Mouse (Mus musculus) CH12F3 (cell line): ENCODE measurements around the gene Mafk.

Source experiments
- in situ Hi-C: fragments of 300-500 bp; cut with MboI; formaldehyde crosslinking; loops from 2 replicates; pipeline ENCODE4 v1.14.3; 2020; ENCODE audit warnings: low sequenced_read_pairs

Gene Mafk

DNA sequence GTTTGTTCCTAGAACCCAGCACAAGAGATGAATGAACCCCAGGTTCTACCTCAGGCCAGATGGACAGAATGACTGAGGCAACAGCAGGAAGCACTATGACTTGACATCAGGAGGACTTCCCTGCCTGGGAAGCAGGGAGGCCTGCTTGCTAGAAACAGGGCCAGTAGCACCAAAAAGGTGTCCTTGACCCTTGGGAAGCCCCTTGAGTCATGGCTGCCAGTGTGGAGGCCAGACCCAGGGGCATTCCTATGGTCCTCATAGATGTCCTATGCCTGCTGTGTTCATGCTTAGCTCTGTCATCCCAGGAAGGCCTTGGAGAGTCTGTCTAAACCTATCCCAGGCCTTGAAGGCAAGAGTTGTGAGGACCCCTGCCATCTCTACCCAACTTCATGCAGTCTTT is 25.1 kb downstream of the Mafk start:
- in situ Hi-C loops = no loop called here

DNA sequence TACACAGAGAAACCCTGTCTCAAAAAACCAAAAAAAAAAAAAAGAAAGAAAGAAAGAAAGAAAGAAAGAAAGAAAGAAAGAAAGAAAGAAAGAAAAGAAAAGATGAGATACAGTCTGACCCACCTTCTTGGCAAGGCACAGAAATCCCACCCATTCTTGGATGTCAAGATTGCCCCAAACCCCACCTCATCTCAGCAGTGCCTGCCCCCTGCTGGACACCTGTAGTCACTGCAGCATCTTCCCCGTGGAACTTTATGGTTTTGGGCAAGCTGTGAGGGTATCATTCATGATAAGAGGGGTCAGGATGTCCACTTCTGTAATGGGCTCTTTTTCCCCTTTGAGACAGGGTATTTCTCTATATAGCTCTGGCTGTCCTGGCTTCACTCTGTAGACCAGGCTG is 26.0 kb downstream of the Mafk start:
- in situ Hi-C loops = no loop called here

DNA sequence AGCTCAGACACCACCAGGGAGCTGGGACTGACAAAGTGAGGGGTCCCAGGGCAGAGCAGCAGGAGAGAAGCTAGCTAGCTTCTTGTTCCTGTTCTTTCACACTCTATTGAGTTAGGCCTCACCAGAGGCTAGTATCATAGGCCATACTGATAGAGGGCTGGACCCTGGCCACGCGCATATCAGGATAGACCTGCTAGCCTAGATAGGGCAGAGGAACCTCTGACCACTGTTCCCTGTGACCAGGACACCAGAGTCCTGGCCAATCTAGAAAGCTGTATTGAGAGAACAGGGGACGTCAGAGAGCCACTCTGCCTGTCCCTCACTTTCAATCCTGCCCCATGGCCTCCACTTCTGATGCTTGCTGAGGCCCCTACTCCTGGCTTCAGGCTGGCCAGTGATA is 26.7 kb downstream of the Mafk start:
- in situ Hi-C loops = no loop called here

DNA sequence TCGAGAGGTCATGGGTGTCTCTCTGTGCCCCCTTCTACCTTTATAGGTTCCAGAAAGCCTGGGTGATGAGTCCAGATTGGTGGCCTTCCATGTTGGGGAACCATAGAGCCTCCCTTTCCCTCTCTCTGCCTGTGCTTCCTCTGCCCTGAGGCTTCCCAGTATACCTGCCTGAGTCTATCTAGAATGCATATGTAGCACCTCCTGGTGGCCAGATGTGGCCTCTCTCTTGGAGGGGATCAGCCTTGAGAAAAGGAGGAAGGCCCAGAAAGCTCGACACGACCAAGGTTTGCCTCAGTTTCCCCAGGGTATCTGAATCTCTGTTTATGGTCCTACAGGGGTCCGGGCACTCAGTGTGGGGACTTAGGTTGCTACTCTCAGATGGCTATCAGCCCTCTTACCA is 27.5 kb downstream of the Mafk start:
- in situ Hi-C loops = no loop called here

DNA sequence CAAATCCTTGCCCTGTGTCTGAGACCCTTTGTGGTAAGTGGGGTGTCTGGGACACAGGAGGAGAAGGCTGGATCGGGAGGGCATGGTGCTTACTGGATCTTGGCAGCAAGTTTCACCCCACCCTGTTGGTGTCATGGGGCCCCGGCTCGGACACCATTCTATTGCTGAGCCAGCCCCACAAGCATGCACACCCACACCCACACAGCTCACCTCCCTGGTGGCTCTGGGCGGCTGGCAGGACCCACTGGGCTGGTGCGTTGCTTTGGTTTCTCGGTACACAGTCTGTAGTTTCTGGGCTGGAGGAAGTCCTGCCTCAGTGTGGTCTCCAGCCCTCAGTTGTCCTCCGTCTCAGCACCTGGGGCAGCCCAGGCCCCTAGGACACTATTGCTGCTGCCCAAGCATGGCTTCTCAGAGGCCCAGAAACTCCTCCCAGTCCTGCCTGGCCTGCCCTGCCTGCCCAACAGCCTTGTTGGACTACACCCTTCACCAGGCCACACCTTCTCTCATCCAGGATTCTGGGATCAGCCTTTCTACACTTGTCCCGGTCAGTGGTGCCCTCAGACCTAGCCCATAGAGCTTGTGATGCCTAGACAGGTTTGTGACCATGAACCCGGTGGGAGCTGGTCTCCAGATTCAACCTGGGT is 28.3 kb downstream of the Mafk start, which contains the start of gene Tmem184a:
Gene Tmem184a, minus strand, starts transcription at position 380 of the 644 bp plus-strand sequence.
- in situ Hi-C loops = no loop called here

DNA sequence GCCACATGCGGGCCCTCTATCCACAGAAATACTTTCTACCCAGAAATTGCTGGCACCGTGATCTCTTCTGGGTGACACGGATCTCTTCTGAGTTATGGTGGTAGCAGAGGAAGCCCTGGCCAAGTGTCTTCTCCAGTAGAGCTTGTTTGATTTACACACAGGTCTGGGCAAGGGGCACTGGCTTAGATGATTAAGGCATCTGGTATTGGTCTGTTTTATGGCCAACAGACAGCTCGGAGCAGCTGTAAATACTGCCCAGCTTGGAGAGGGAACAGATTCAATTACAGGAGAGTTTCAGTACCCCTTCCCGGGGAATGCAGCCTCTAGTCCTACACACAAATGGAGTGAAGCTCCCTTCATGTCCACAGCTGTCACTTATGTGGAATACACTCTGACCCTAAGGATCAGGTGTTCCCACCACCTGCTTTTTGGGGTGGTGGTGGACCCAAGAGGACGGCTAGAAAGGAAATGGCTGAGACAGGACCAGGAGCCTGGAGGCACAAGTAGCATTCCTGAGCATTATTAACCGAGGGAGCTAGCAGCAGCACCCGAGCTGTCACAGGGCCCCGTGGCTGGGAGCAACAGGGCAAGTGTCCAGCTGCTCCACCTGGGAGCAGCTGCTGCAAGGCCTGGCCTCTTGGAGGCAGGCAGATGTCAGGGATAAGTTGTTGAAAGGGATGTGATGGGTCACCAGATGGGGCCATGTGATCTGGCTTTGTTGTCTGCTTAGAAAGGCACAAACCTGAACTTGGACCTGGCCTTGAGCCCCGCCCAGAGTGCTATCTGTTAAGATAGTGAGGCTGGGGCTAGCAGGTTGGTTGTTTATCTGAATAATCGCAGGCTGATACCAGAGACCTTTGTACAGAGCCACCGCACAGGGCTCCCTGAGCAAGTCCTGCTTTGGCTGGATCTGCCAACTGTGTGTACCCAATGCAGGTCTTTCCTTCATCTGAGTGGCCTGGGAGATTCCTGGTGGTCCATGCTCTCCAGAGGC is 30.4 kb downstream of the Mafk start:
- in situ Hi-C loops = no loop called here

DNA sequence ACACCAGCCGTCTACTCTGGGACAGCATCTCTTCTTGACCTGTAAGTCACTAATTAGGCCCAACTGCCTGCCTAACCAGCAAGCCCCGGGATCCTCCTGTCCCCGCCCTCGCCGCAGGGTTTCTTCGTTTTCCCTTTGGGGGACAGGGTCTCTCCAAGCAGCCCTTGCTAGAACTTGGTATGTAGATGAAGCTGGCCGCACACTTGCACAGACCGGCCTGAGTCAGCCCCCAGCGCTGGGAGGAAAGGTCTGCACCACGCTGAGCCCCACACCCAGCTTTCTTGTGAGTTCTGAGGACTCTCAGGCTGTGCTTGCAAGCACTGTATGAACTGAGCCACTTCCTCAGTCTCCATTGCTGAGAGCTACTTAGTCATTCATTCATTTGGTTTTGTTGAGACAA is 33.2 kb downstream of the Mafk start:
- in situ Hi-C loops = no loop called here

DNA sequence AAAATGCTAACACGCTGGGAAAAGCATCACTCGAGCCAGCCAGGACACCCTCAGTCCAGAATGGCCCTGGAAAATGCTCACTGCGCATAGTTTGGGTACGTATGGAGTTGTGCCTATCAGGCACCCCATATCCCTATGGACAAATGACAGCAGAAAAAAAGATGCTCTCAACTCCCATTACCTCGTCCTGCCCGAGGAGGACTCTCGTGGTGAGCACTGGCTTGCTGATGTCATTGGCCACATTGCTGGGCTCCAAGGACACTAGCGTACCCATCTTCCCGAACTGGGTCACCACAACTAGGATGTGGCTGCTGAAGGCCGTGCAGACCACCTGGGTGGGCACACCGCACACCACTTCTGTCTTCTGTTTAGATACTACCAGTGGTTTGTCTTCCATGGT is 34.6 kb downstream of the Mafk start:
- in situ Hi-C loops = loop anchor here (25.0 kb wide), 1 partner anchor 311 kb away; no protein-coding TSS in a partner anchor

DNA sequence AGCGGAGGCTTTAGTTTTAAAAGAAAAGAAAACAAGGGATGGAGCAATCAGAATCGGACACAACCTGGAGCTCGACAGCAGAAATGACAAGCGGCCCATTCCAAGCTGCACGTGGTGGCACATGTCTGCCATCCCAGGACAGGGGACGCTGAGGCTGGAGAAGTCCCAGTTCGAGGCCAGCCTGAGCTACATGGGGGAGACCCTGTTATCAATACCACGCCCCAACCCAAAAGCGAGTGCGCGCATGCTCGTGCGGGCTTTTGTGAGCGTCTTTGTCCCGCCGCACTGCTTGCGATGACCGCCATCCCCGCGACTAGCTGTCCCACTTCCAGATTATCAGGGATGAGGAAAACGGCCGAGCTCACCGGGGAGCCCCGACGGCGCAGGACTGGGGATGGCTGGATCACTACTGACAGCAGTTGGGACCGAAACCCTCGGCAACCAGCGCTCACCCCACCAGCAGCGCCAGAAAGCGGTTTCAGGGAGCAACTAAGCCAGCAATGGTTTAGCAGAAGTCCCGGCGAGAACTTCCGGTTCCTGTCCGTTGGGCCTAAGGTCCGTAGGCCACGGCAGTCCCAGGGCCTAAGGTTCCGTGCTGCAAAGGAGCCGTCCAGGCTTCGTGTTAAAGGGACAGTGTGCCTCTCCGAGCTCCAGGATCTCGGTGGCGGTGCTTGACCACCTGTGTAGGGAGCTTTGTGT is 35.2 kb downstream of the Mafk start, which contains the start of the genes Gm26938 and Psmg3:
Gene Gm26938, minus strand, starts transcription at position 51 of the 699 bp plus-strand sequence.
Gene Psmg3, minus strand, starts transcription at position 529 of the 699 bp plus-strand sequence.
- in situ Hi-C loops = loop anchor here (25.0 kb wide), 1 partner anchor 311 kb away; no protein-coding TSS in a partner anchor

DNA sequence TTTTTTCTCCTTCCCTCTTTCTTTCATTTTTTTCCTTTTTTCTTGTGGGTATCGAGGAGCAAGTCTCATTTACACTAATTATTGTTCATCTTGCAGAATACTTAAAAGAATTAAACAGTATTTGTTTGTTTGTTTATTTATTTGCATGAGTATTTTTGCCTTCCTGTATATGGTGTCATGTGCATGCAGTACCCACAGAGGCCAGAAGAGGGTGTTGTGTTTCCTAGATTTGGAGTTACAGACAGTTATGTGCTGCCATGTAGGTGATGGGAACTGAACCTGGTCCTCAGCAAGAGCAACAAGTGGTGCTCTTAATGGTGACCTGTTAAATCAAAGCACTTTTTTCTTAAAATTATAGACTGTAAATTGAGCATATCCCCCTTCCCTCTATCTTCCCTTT is 36.3 kb downstream of the Mafk start:
- in situ Hi-C loops = loop anchor here (25.0 kb wide), 1 partner anchor 310 kb away; no protein-coding TSS in a partner anchor

DNA sequence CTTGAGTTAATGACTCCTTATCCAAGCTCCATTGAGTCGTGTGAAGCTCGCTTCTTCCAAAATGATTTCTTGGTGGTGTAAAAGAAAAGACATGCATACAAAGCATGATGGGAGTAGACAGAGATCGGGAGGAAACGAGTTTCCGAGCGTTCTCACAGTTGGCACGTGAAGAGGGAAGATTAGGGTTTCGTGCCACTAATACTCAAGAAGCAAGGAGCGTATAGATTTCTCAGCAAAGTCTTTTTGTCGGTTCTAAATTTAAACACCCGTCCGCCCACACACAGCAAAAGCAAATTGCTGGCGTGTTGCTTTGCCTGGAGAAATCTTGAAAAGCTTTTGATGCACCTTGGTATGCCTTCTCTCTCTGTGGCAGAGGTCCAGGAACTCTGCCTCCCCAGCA is 38.1 kb downstream of the Mafk start:
- in situ Hi-C loops = loop anchor here (25.0 kb wide), 1 partner anchor 308 kb away; no protein-coding TSS in a partner anchor

DNA sequence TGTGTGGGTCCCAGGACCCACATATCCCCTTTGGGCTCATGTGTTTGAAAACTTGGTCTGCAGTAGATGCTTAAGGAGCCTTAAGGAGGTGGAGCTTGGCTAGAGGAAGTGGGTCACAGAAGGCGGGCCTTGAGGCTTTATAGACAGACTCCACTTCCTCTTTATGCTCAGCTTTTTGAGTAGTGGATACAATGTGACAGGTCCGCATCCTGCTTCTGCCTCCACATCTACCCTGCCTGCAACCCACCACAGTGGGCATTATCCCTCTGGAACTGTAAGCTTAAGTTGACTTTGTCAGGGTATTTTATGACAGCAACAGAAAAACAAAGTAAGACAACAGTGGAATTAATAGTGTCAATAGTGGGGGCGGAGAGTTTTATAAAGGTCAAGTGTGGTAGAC is 39.4 kb downstream of the Mafk start:
- in situ Hi-C loops = loop anchor here (25.0 kb wide), 1 partner anchor 307 kb away; no protein-coding TSS in a partner anchor

DNA sequence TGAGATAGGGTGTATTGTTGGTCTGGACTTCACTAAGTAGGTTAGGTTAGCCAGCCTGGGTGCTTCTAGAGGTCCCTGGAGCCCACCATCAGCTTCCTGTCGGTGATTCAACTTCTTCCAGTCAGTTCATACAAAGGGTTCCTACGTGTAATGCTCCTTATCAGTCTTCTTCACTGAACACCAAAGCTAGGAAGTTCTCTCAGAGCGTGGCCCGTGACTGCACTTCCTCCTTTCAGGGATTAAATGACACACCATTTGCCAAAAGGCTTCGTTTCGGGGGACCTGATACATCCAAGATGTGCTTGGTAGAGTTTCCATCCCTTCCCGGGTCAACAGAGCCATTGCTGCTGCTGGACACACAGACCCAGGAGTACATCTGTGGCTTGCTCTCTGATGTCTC is 40.8 kb downstream of the Mafk start:
- in situ Hi-C loops = loop anchor here (25.0 kb wide), 1 partner anchor 305 kb away; no protein-coding TSS in a partner anchor

DNA sequence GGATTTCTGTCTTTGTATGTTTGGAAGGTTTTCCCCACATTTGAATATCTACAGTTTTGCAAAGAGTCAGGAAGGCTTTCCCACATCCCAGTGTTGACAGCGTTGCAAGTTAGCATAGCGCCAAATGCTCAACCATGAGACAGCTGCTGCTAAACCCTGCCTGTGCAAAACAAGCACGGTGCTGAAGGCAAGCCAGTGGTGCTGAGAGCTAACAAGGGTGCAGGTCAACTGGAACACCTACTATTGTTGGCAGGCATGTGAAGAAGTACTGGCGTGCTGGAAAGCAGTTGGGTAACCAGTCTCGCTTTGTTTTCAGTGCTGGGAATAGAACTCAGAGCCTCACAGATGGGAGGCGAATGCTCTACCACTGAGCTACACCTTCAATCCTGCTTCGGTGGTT is 44.4 kb downstream of the Mafk start:
- in situ Hi-C loops = loop anchor here (25.0 kb wide), 1 partner anchor 302 kb away; no protein-coding TSS in a partner anchor

DNA sequence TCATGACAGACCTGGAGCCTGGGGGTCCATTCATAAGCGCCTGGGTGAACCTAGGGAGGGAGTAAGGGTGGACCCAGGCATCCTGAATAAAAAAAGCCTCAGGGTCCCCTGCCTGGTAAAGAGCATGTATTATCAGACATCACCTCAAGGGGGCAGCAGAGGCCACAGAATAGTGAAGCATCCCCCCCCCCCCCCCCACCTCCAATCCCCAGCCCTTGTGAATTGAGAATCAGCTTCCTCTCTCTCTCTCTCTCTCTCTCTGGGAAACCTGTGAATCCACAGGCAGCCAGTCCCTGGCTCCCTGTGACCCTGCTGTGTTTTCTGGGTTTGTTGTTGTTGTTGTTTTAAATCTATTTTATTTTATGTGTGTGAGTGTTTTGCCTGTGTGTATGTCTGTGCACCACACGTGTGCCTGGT is 47.2 kb downstream of the Mafk start:
- in situ Hi-C loops = loop anchor here (25.0 kb wide), 1 partner anchor 299 kb away; no protein-coding TSS in a partner anchor

DNA sequence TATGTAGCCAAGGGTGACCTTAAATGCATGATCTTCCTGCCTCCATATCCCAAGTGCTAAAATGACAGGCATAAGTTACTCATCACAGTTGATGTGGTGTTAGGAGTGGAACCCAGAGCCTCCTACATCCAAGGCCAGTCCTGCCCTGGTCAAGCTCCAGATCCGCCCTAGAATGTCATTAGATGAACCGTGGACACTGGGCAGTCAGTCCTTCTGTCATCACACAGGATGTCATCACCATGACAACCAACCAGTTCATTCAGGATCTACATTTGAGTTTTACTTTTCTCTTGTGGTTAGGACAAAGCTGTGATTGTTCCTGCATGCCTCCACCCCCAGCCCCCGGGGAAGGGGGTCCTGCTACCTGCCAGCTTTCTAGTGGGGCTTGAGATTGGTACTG is 47.8 kb downstream of the Mafk start:
- in situ Hi-C loops = loop anchor here (25.0 kb wide), 1 partner anchor 298 kb away; no protein-coding TSS in a partner anchor

DNA sequence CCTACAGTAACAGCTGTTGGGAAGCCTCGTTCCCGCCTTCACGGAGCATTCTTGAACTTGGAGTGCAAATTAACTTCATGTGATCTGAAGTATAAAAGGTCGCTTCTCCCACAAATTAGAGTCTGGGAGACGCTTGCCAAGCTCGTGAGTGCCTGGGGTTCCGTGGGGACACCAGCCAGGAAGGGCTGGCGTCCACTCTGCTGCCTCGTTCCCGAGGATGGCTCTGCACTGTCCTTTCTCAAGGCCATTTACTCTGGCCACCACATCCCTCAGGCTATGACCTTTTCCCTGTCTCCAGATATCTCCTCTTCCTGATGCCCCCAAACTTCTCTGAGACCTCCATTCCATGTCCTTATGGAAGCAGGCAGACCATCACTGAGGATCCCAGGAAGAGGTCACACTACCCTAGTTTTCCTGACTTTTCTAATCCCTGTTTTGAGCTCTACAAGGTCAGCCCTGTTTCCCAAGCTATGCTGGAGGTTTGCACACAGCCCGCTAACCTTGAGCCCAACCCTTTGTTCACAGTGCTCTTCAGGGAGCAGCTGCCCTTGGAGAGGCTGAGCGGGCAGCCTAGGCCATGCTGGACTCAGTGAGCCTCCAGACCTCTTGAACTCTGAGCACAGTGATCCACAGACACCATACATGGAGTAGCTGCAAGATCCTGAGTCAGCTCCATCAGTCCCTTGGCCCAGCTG is 58.5 kb downstream of the Mafk start:
- in situ Hi-C loops = loop anchor here (10.0 to 25.0 kb wide), 2 partner anchors 288 to 445 kb away; no protein-coding TSS in a partner anchor
